Mouse (Mus musculus): ENCODE data around the gene Tenm4. TPM values are rescaled to one million over a fixed set of nuclear protein-coding genes. Genes with fewer than 3 reads are reported as not detected.
A peak's percentile ranks its signal among the peaks of the same experiment; 100 is the strongest.
"Not testable (repeated sequence)": the region's sequence is repeated elsewhere in the genome, so short reads cannot be mapped to it uniquely, and the experiment has no call there.

Gene Tenm4
- polyA plus RNA-seq, 1 experiment from 2014 or later, result 47.1 TPM

DNA sequence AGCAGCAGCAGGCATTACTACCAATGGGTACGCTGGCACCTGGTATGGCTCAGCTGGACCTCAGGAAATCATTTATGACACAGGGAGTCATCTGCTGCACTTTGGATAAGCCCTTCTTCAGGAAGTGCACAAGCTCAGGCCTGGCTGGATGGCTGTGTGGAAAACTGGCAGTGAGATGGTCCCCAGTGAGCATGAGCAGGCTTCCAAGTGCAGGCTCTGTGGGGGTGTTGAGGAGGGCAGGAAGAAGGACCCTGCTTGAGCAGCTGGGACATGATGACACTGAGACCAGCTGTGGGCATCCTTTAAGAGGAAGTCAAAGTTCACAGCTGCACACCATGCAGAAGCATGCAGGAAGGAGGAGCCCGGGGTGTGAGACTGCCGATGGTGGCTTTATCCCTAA is 455.3 kb downstream of the Tenm4 start:
- H3K4me1 ChIP-seq (replicated peaks), result no peaks in the 10 kb centered on the region
- H3K4me2 ChIP-seq (replicated peaks), result no peak overlapping the region
- no peaks in the 10 kb centered on the region for H3K36me3 ChIP-seq
- no peak overlapping the region for H3K4me3 ChIP-seq (replicated peaks)
- no peak overlapping the region for H3K27ac ChIP-seq
- ATAC-seq, result no peak
- no peaks in the 10 kb centered on the region for H3K9me3 ChIP-seq
- no peak overlapping the region for H3K9ac ChIP-seq (replicated peaks)
- whole genome bisulfite sequencing, result 84% methylated on average over 3 of the region's 3 CpGs
- H3K27me3 ChIP-seq, result no peaks in the 10 kb centered on the region

GRCm38 (mm10) chr7:96630551-96630950 is 459.5 kb downstream of the Tenm4 start:
- not testable (repeated sequence) for H3K4me2 ChIP-seq (replicated peaks); H3K9me3 ChIP-seq; H3K27ac ChIP-seq; H3K27me3 ChIP-seq; H3K4me3 ChIP-seq (replicated peaks); ATAC-seq; H3K36me3 ChIP-seq; H3K4me1 ChIP-seq (replicated peaks); H3K9ac ChIP-seq (replicated peaks)
- WGBS, result 97% methylated on average over 9 of the region's 9 CpGs

DNA sequence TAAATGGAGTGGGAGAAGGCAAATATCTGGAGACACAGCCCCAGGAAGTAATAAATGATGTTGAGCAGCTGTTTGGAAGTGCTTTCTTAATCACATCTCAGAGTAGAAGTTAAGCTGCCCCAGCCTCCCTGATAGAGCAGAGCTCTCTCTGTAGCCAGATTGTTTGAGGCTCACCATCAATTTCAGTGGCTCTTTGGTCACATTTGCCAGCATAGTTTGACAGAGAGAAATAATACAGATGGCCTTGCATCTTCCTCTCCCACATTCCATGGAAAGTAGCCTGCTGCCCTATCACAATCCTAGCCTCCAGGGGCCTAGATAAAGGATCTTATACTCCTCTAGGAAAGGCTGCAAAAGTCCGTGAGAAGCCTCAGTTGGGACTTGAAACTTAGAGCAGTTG is 462.0 kb downstream of the Tenm4 start:
- Histone ChIP-seq H3K36me3 (no peaks in the 10 kb centered on the region), H3K4me1 (replicated peaks) (no peaks in the 10 kb centered on the region), H3K9ac (replicated peaks) (no peak overlapping the region), H3K27ac (no peak overlapping the region), H3K9me3 (no peaks in the 10 kb centered on the region), H3K4me3 (replicated peaks) (no peak overlapping the region), H3K27me3 (no peaks in the 10 kb centered on the region), H3K4me2 (replicated peaks) (no peak overlapping the region)
- WGBS, result 83% methylated on average over 1 of the region's 1 CpGs
- no peak for ATAC-seq

DNA sequence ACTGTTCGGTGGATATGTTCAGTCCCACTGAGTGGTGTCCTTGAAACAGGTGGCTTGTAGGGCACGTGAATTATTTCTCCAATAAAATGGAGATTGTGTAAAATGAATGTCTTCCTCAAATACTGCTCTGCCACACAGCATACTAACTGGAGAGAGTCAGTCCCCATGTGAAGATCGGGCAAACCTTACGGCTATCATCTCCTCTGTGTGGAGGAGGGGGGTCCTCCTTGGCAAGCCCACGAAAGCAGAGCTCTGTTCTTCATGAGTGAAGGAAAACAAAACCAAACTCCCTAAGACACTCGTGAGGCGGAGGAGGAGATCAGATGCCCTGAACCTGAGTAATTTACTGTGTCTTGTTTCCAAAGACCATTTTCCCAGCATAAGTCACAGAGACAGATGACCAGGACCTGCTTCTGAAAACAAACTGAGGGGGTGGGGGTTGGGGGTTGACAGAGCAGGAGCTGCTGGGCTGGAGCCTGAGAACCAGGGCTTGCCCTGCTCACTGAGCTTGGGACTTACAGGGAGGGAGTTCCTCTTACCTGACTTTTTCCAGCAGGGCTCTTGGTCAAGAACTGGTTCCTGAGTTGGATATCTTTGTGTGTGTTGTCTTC is 464.9 kb downstream of the Tenm4 start:
- no peak overlapping the region for H3K27ac ChIP-seq
- no peaks in the 10 kb centered on the region for H3K36me3 ChIP-seq
- H3K4me2 ChIP-seq (replicated peaks), result no peak overlapping the region
- 57% methylated on average over 7 of the region's 7 CpGs for WGBS
- H3K4me3 ChIP-seq (replicated peaks), result no peak overlapping the region
- H3K27me3 ChIP-seq, result peaks cover 13% of the 10 kb centered on the region; the same call in 1 of the 2 replicates
- H3K4me1 ChIP-seq (replicated peaks), result 0 out of 2 replicates have a peak, but pooled peaks cover 2% of the 10 kb centered on the region
- H3K9ac ChIP-seq (replicated peaks), result no peak overlapping the region
- H3K9me3 ChIP-seq, result no peaks in the 10 kb centered on the region
- ATAC-seq, result no peak

DNA sequence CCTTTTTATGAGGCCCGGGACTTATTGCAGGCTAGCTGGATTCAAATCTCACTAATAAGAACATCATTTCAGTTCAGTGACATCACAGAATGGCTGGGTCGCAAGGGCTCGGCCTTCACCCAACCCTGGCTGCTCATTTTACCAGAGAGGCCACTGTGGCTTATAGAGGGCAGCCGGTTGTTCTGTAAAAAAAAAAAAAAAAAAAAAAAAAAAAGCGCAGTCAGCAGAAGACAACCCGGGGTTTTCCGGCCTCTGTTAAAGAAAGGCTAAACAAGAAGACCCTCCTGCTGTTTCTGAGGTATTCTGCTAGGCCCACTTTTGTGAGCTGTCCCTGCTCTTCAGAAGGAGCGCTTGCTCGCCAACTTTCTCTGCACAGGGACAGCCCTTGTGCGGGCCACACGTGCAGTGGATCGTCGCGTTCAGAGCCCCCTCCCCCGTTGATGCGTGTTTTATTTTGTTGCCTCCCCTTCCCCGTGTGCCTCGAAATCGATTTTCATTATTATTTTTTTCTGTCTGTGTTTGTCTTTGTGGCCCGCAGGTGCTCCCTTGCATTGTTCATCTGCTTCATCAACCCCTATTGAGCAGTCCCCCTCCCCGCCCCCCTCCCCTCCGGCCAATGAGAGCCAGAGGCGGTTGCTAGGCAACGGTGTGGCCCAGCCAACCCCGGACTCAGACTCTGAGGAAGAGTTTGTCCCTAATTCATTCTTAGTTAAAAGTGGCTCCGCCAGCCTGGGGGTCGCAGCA is 472.6 kb downstream of the Tenm4 start:
- ATAC-seq, result peak; percentile 95
- peak overlapping the region; percentile 40 for H3K4me3 ChIP-seq (replicated peaks)
- H3K9me3 ChIP-seq, result no peaks in the 10 kb centered on the region
- H3K36me3 ChIP-seq, result no peaks in the 10 kb centered on the region
- no peak overlapping the region for H3K27ac ChIP-seq
- peaks cover 45% of the 10 kb centered on the region for H3K4me1 ChIP-seq (replicated peaks)
- H3K27me3 ChIP-seq, result peaks cover 55% of the 10 kb centered on the region
- peak overlapping the region; percentile 71 for H3K4me2 ChIP-seq (replicated peaks)
- H3K9ac ChIP-seq (replicated peaks), result 0 out of 2 replicates have a peak overlapping the region, but pooled peaks have one; percentile 33
- under 1% methylated on average over 27 of the region's 27 CpGs for WGBS

GRCm38 (mm10) chr7:96644205-96644531 is 473.1 kb downstream of the Tenm4 start:
- Histone ChIP-seq H3K9me3 (no peaks in the 10 kb centered on the region), H3K27ac (no peak overlapping the region), H3K4me2 (replicated peaks) (peak overlapping the region; percentile 71), H3K4me1 (replicated peaks) (peaks cover 43% of the 10 kb centered on the region), H3K27me3 (peaks cover 53% of the 10 kb centered on the region), H3K36me3 (no peaks in the 10 kb centered on the region), H3K4me3 (replicated peaks) (peak overlapping the region; percentile 40), H3K9ac (replicated peaks) (0 out of 2 replicates have a peak overlapping the region, but pooled peaks have one; percentile 28)
- WGBS, result 2% methylated on average over 7 of the region's 7 CpGs
- ATAC-seq, result peak; percentile 76

- peak; percentile 15; the same call in 1 of the 2 replicates for ATAC-seq
- Histone ChIP-seq H3K9me3 (no peaks in the 10 kb centered on the region), H3K27ac (no peak overlapping the region), H3K9ac (replicated peaks) (no peak overlapping the region), H3K4me3 (replicated peaks) (no peak overlapping the region), H3K4me2 (replicated peaks) (no peak overlapping the region), H3K36me3 (no peaks in the 10 kb centered on the region), H3K27me3 (peaks cover 55% of the 10 kb centered on the region), H3K4me1 (replicated peaks) (peaks cover 70% of the 10 kb centered on the region)
- WGBS, result 7% methylated on average over 4 of the region's 4 CpGs
Measured at GRCm38 (mm10) chr7:96647657-96648056, 476.6 kb downstream of the Tenm4 start.

DNA sequence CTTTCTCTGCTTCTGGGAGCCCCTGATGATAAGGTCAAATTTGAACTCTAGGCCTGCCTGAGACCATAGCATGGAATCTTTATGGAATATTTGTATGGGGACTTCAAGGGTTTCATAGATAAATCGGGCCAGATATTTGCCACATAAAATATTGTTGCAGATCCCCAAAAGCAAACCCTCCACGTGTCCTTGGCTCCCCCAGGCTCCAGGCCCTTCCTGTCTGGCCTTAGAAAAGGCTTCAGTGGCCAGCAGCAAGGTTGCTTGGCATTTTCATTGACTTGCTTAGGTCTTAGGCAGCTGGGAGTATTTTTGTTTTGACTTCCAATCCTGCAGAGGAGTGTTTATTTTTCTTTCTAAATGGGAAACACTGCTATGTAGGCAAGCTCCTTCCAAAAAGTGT is 477.6 kb downstream of the Tenm4 start:
- Histone ChIP-seq H3K36me3 (no peaks in the 10 kb centered on the region), H3K4me3 (replicated peaks) (no peak overlapping the region), H3K9ac (replicated peaks) (no peak overlapping the region), H3K9me3 (no peaks in the 10 kb centered on the region), H3K4me2 (replicated peaks) (no peak overlapping the region), H3K27me3 (peaks cover 60% of the 10 kb centered on the region), H3K27ac (no peak overlapping the region), H3K4me1 (replicated peaks) (peaks cover 67% of the 10 kb centered on the region)
- no peak for ATAC-seq
- WGBS, result 61% methylated on average over 2 of the region's 2 CpGs

DNA sequence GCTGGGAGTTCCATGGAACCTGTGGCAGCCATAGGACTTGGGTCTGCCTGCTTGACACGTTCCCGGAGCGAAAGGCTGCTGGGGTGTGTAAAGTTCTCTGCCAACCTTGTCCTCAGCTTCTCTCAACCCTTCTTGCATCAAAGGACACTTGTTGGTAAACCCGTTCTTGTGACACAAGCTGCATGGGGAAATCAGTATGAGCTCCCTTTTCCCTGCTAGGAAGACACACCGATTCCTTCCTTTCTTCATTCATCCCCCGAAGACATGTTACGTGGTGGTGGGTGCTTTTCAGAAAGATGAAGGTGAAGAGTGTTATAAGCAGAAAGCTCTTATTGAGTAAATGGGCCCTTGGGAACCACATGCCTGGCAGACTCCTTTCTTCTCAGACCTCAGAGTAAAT is 478.1 kb downstream of the Tenm4 start:
- Histone ChIP-seq H3K4me2 (replicated peaks) (no peak overlapping the region), H3K27me3 (peaks cover 66% of the 10 kb centered on the region), H3K4me3 (replicated peaks) (no peak overlapping the region), H3K9me3 (no peaks in the 10 kb centered on the region), H3K9ac (replicated peaks) (no peak overlapping the region), H3K36me3 (no peaks in the 10 kb centered on the region), H3K27ac (no peak overlapping the region), H3K4me1 (replicated peaks) (peaks cover 62% of the 10 kb centered on the region)
- no peak for ATAC-seq
- 85% methylated on average over 7 of the region's 7 CpGs for WGBS

- Histone ChIP-seq H3K9ac (replicated peaks) (no peak overlapping the region), H3K4me2 (replicated peaks) (no peak overlapping the region), H3K4me3 (replicated peaks) (no peak overlapping the region), H3K36me3 (no peaks in the 10 kb centered on the region), H3K27ac (no peak overlapping the region), H3K4me1 (replicated peaks) (peaks cover 65% of the 10 kb centered on the region), H3K9me3 (no peaks in the 10 kb centered on the region), H3K27me3 (peaks cover 59% of the 10 kb centered on the region)
- ATAC-seq, result no peak
- 21% methylated on average over 2 of the region's 2 CpGs for WGBS
Measured at GRCm38 (mm10) chr7:96650435-96650834, 479.4 kb downstream of the Tenm4 start.

- Histone ChIP-seq H3K4me2 (replicated peaks) (no peak overlapping the region), H3K27me3 (peaks cover 55% of the 10 kb centered on the region), H3K27ac (peak overlapping the region; percentile 4; the same call in 1 of the 2 replicates), H3K9ac (replicated peaks) (no peak overlapping the region), H3K36me3 (no peaks in the 10 kb centered on the region), H3K9me3 (no peaks in the 10 kb centered on the region), H3K4me1 (replicated peaks) (peaks cover 62% of the 10 kb centered on the region), H3K4me3 (replicated peaks) (no peak overlapping the region)
- peak; percentile 32; the same call in 1 of the 2 replicates for ATAC-seq
- 19% methylated on average over 6 of the region's 6 CpGs for WGBS
Measured at GRCm38 (mm10) chr7:96651055-96651454, 480.0 kb downstream of the Tenm4 start.

- no peak overlapping the region; the same call in 1 of the 2 replicates for H3K27ac ChIP-seq
- ATAC-seq, result peak; percentile 66; the same call in 1 of the 2 replicates
- no peaks in the 10 kb centered on the region for H3K9me3 ChIP-seq
- H3K9ac ChIP-seq (replicated peaks), result no peak overlapping the region
- WGBS, result 30% methylated on average over 6 of the region's 6 CpGs
- no peak overlapping the region for H3K4me3 ChIP-seq (replicated peaks)
- H3K36me3 ChIP-seq, result no peaks in the 10 kb centered on the region
- no peak overlapping the region for H3K4me2 ChIP-seq (replicated peaks)
- peaks cover 63% of the 10 kb centered on the region for H3K4me1 ChIP-seq (replicated peaks)
- peaks cover 55% of the 10 kb centered on the region for H3K27me3 ChIP-seq
Measured at GRCm38 (mm10) chr7:96651626-96652341, 480.7 kb downstream of the Tenm4 start.
